Mouse (Mus musculus) MEL (cell line): ENCODE data around the gene Kirrel3. TPM values are rescaled to one million over a fixed set of nuclear protein-coding genes. Genes with fewer than 3 reads are reported as not detected.

ENCODE experiments used
- DNase-seq: peaks from one replicate; pipeline ENCODE4 v3.0.0; 2011; ENCODE audit warnings: low read depth, low spot score
- H3K27ac ChIP-seq: 2 replicates; pipeline ENCODE4 v1.5.1; 2012; ENCODE audit warnings: low read depth, mild to moderate bottlenecking, control low read depth, low read length, moderate library complexity; ENCODE audit not compliant: control insufficient read depth
- H3K27me3 ChIP-seq, 2 experiments: fragments of 150-350 bp in 1 of 2; sonication (generic) in 1 of 2; 2 replicates each; pipeline ENCODE4 v1.6.1; 2012; ENCODE audit warnings: low read length in 2 of 2, mild to moderate bottlenecking in 2 of 2, improper control_type of control experiment in 1 of 2, moderate library complexity in 1 of 2; ENCODE audit not compliant: insufficient read depth in 2 of 2, control insufficient read depth in 1 of 2
- H3K36me3 ChIP-seq, 2 experiments: 2 replicates each; pipeline ENCODE4 v1.6.1; 2012 to 2014; ENCODE audit warnings: low read length in 2 of 2, improper control_type of control experiment in 1 of 2, inconsistent platforms in 1 of 2, mild to moderate bottlenecking in 1 of 2; ENCODE audit not compliant: insufficient read depth in 2 of 2, control insufficient read depth in 1 of 2
- H3K4me1 ChIP-seq, 2 experiments: fragments of 150-350 bp in 1 of 2; sonication (generic) in 1 of 2; 2 replicates each; pipeline ENCODE4 v1.6.1; 2012; ENCODE audit warnings: low read length in 2 of 2, improper control_type of control experiment in 1 of 2, mild to moderate bottlenecking in 1 of 2; ENCODE audit not compliant: insufficient read depth in 2 of 2, control insufficient read depth in 1 of 2
- H3K4me3 ChIP-seq, 2 experiments: fragments of 150-350 bp in 1 of 2; sonication (generic) in 1 of 2; 2 replicates each; pipeline ENCODE4 v1.5.1; 2012; ENCODE audit warnings: low read depth in 2 of 2, low read length in 2 of 2, mild to moderate bottlenecking in 2 of 2, moderate library complexity in 2 of 2, control low read depth in 1 of 2, improper control_type of control experiment in 1 of 2; ENCODE audit not compliant: control insufficient read depth in 1 of 2, insufficient read depth in 1 of 2
- H3K79me2 ChIP-seq: 2 replicates; pipeline ENCODE4 v1.6.1; 2012; ENCODE audit warnings: mild to moderate bottlenecking, low read length, moderate library complexity; ENCODE audit not compliant: control insufficient read depth, poor library complexity, insufficient read depth
- H3K9ac ChIP-seq: 2 replicates; pipeline ENCODE4 v1.6.1; 2012; ENCODE audit warnings: low read depth, mild to moderate bottlenecking, control low read depth, low read length, moderate library complexity; ENCODE audit not compliant: control insufficient read depth, poor library complexity, severe bottlenecking
- H3K9me3 ChIP-seq: fragments of 150-350 bp; sonication (generic); replicated peaks from 2 replicates; pipeline ENCODE4 v1.6.1; 2012; ENCODE audit warnings: mild to moderate bottlenecking, low read length, improper control_type of control experiment, moderate library complexity; ENCODE audit not compliant: insufficient read depth
- BHLHE40 ChIP-seq: IDR thresholded peaks from 2 replicates; pipeline ENCODE4 v1.6.1; 2012; ENCODE audit warnings: low read depth, mild to moderate bottlenecking, inconsistent platforms, low read length, improper control_type of control experiment, borderline replicate concordance
- CHD1 ChIP-seq: IDR thresholded peaks from 2 replicates; pipeline ENCODE4 v1.6.1; 2012; ENCODE audit warnings: low read depth, mild to moderate bottlenecking, inconsistent platforms, low read length, improper control_type of control experiment
- CTCF ChIP-seq, 3 experiments: IDR thresholded peaks in 2 of 3; conservative IDR thresholded peaks in 1 of 3; 2 replicates each; pipeline ENCODE4 v1.5.1; 2011 to 2012; ENCODE audit warnings: low read length in 3 of 3, low read depth in 2 of 3, mild to moderate bottlenecking in 2 of 3, improper control_type of control experiment in 1 of 3, inconsistent platforms in 1 of 3, mixed read lengths in 1 of 3, moderate library complexity in 1 of 3; ENCODE audit not compliant: control insufficient read depth in 1 of 3, insufficient read depth in 1 of 3, poor library complexity in 1 of 3, severe bottlenecking in 1 of 3
- E2F4 ChIP-seq: IDR thresholded peaks from 2 replicates; pipeline ENCODE4 v1.6.1; 2011; ENCODE audit warnings: low read depth, low read length, improper control_type of control experiment, borderline replicate concordance
- HCFC1 ChIP-seq: IDR thresholded peaks from 2 replicates; pipeline ENCODE4 v1.6.1; 2012; ENCODE audit warnings: low read depth, mild to moderate bottlenecking, inconsistent platforms, low read length, improper control_type of control experiment, moderate library complexity
- KAT2A ChIP-seq: conservative IDR thresholded peaks from 2 replicates; pipeline ENCODE4 v1.6.1; 2012; ENCODE audit warnings: low read depth, low read length, improper control_type of control experiment, inconsistent platforms
- NELFE ChIP-seq: IDR thresholded peaks from 2 replicates; pipeline ENCODE4 v1.6.1; 2011; ENCODE audit warnings: low read depth, low read length, improper control_type of control experiment
- NRF1 ChIP-seq: IDR thresholded peaks from 2 replicates; pipeline ENCODE4 v1.6.1; 2014; ENCODE audit warnings: low read depth, mild to moderate bottlenecking, inconsistent platforms, low read length, improper control_type of control experiment, moderate library complexity; ENCODE audit not compliant: poor library complexity, insufficient read depth, severe bottlenecking
- RAD21 ChIP-seq: IDR thresholded peaks from 2 replicates; pipeline ENCODE4 v1.6.1; 2011; ENCODE audit warnings: mild to moderate bottlenecking, low read depth, low read length, improper control_type of control experiment
- SMC3 ChIP-seq: IDR thresholded peaks from 2 replicates; pipeline ENCODE4 v1.6.1; 2011; ENCODE audit warnings: low read depth, low read length, improper control_type of control experiment
- TBP ChIP-seq: IDR thresholded peaks from 2 replicates; pipeline ENCODE4 v1.8.0; 2011; ENCODE audit warnings: low read depth, low read length, improper control_type of control experiment
- TCF12 ChIP-seq: IDR thresholded peaks from 2 replicates; pipeline ENCODE4 v1.6.1; 2014; ENCODE audit warnings: low read depth, mild to moderate bottlenecking, inconsistent platforms, low read length, improper control_type of control experiment, moderate library complexity
- USF1 ChIP-seq: IDR thresholded peaks from 2 replicates; pipeline ENCODE4 v1.6.1; 2014; ENCODE audit warnings: low read depth, mild to moderate bottlenecking, inconsistent platforms, low read length, improper control_type of control experiment, moderate library complexity
- polyA plus RNA-seq, 2 experiments: library from polyadenylated mRNA; stranded (reverse) in 1 of 2; unstranded in 1 of 2; fragments of >175 nt in 1 of 2; fragments of >200 nt in 1 of 2; gene quantifications; 2 replicates each; pipeline versions ENCODE4 v1.2.1 to v1.2.4; 2012; ENCODE audit warnings: low replicate concordance in 2 of 2, low read depth in 1 of 2; ENCODE audit not compliant: insufficient read length in 2 of 2, insufficient read depth in 1 of 2, missing spikeins in 1 of 2
- total RNA-seq: library from RNA; depleted of rRNA; stranded (reverse); fragments of 300-350 nt; gene quantifications from 2 replicates; pipeline ENCODE4 v1.2.3, GENCODE M21; 2012

The Kirrel3 gene
- total and polyA plus RNA-seq, 3 experiments: 0.06 TPM; not detected in 2

- Histone ChIP-seq H3K36me3 (no peaks in the 10 kb centered on the region), H3K4me3 (no peak overlapping the region), H3K27ac (no peak overlapping the region), H3K4me1 (no peaks in the 10 kb centered on the region), H3K9ac (no peak overlapping the region), H3K9me3 (no peaks in the 10 kb centered on the region), H3K27me3 (no peaks in the 10 kb centered on the region), H3K79me2 (no peaks in the 10 kb centered on the region)
- no peak for TF ChIP-seq TCF12
- TF ChIP-seq CTCF (IDR thresholded peaks at IDR 0.05 in 2 of 3, conservative IDR thresholded peaks at IDR 0.05 in 1 of 3; ENCODE audit: control insufficient read depth in 1 of 3, insufficient read depth in 1 of 3, low read depth in 2 of 3, low read length in 3 of 3, poor library complexity in 1 of 3, severe bottlenecking in 1 of 3): 0 out of 6 replicates have a peak, but pooled peaks of 1 of the 3 experiments have one; percentile 11
- TF ChIP-seq HCFC1: no peak
- DNase-seq: no peak
Observed at GRCm38 (mm10) chr9:34861775-34862174, 376.1 kb downstream of the Kirrel3 start.

- Histone ChIP-seq H3K27ac (no peak overlapping the region), H3K79me2 (no peaks in the 10 kb centered on the region), H3K4me1 (no peaks in the 10 kb centered on the region), H3K36me3 (no peaks in the 10 kb centered on the region), H3K9me3 (no peaks in the 10 kb centered on the region), H3K9ac (no peak overlapping the region), H3K27me3 (no peaks in the 10 kb centered on the region), H3K4me3 (no peak overlapping the region)
- DNase-seq: no peak
- TF ChIP-seq KAT2A: no peak
Observed at GRCm38 (mm10) chr9:34865606-34866005, 379.9 kb downstream of the Kirrel3 start.

- H3K9me3 ChIP-seq: no peaks in the 10 kb centered on the region
- H3K36me3 ChIP-seq: no peaks in the 10 kb centered on the region
- TF ChIP-seq E2F4 (no peak), TBP (no peak), NRF1 (no peak), RAD21 (no peak), CHD1 (no peak), NELFE (no peak), BHLHE40 (no peak), KAT2A (no peak), SMC3 (no peak), USF1 (no peak)
- no peak overlapping the region for H3K4me3 ChIP-seq
- DNase-seq: no peak
- no peaks in the 10 kb centered on the region for H3K27me3 ChIP-seq
- no peak overlapping the region for H3K27ac ChIP-seq
- no peaks in the 10 kb centered on the region for H3K79me2 ChIP-seq
- no peaks in the 10 kb centered on the region for H3K4me1 ChIP-seq
- no peak overlapping the region for H3K9ac ChIP-seq
Observed at GRCm38 (mm10) chr9:34871316-34871966, 385.7 kb downstream of the Kirrel3 start.
